In the genomic region with DNA sequence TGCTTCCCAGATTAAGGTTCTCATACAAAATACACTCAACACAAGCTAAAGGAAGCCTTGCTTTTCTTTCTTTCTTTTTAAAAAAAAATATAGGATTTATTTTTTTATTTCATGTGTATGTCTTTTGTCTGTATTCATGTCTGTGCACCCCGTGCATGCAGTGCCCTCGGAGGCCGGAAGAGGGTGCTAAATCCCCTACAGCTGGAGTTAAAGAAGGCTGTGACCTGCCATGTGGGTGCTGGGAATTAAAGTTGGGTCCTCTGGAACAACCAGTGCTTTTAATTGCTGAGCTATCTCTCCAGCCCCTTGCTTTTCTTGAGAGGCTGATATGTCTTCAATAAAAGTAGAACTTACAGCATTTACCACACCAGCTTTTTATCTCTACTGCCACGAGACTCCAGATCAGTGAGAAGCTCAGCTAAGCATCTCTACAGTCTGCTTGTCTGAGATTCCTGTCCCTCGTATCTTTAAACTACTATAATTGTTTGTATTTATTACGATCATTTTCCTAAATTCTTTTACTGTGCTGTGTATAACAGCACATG, we compare ENCODE assay signal across 19 mouse cellular contexts. TPM values are rescaled to one million over a fixed set of nuclear protein-coding genes. Genes with fewer than 3 reads are reported as not detected.
DNase-seq lines count a peak whose midpoint lies in the region; TF ChIP-seq lines count a peak whose summit lies in the region.
"Had no signal": no experiment of that assay in that cellular context is flagged by ENCODE, and none has a peak within 500 bp of the region (broad histone marks: within the 10 kb centered on the region; RNA-seq: fewer than 3 reads in every experiment).

No protein-coding gene starts in this region.

- peaks cover 29% of the 10 kb centered on the region for H3K4me1 ChIP-seq in E14TG2a.4 (replicated peaks; ENCODE audit: low read depth, low read length)

- H3K27me3 ChIP-seq in E14TG2a.4 (ENCODE audit: insufficient read depth, low read length), result no peaks in the 10 kb centered on the region
- H3K27me3 ChIP-seq: embryonic facial prominence, embryonic 13.5 days; forebrain, embryonic 12.5 days; heart, embryonic 13.5 days; hindbrain, embryonic 12.5 days had no signal

- peak; percentile 2 for DNase-seq in adrenal gland, postnatal 14 days
- DNase-seq in adrenal gland, postnatal 25 days, result no peak
- DNase-seq in layer of hippocampus, adult 2 months (ENCODE audit: low spot score in 2 of 2), result no peak
- no peak for DNase-seq in layer of hippocampus, adult 9-10 months (ENCODE audit: low spot score)
- peak; percentile 47 for DNase-seq in ZHBTc4 (ENCODE audit: low read depth, low spot score)
- no peak for DNase-seq in kidney, postnatal 14 days
- DNase-seq: adrenal gland, postnatal 10 days; B cell, adult 2 months; cerebellum, adult 18-20 months; cerebellum, adult 9-11 months; cerebellum, postnatal 36 days; gastrocnemius, postnatal 25 days; heart, postnatal 4 days had no signal

- peak; percentile 26; the same call in 1 of the 2 replicates for TF ChIP-seq CTCF in layer of hippocampus, adult 2 months (conservative IDR thresholded peaks at IDR 0.05)
- TF ChIP-seq CTCF in E14TG2a.4 (conservative IDR thresholded peaks at IDR 0.05; ENCODE audit: low read length), result peak; percentile 54

- H3K36me3 ChIP-seq in E14TG2a.4 (ENCODE audit: insufficient read depth, low read length), result no peaks in the 10 kb centered on the region
- H3K36me3 ChIP-seq: embryonic facial prominence, embryonic 13.5 days; forebrain, embryonic 12.5 days; heart, embryonic 13.5 days; hindbrain, embryonic 12.5 days had no signal

- no peak overlapping the region for H3K27ac ChIP-seq in layer of hippocampus, adult 2 months
- H3K27ac ChIP-seq: embryonic facial prominence, embryonic 13.5 days; forebrain, embryonic 12.5 days; heart, embryonic 13.5 days; hindbrain, embryonic 12.5 days; hindbrain, postnatal 0 days had no signal

- H3K4me3 ChIP-seq in layer of hippocampus, adult 2 months, result no peak overlapping the region
- H3K4me3 ChIP-seq in E14TG2a.4 (replicated peaks; ENCODE audit: low read length), result no peak overlapping the region
- H3K4me3 ChIP-seq: embryonic facial prominence, embryonic 13.5 days; forebrain, embryonic 12.5 days; heart, embryonic 13.5 days; hindbrain, embryonic 12.5 days had no signal

- H3K9me3 ChIP-seq in E14TG2a.4 (ENCODE audit: low read length), result no peaks in the 10 kb centered on the region
- H3K9me3 ChIP-seq: embryonic facial prominence, embryonic 13.5 days; forebrain, embryonic 12.5 days; heart, embryonic 13.5 days; hindbrain, embryonic 12.5 days had no signal

RNA-seq across cellular contexts. Expression of a gene that starts 24.4 kb away (rescaled TPM):
- 2.3 and 3.0 TPM in 2 replicates for total RNA-seq in adrenal gland, postnatal 14 days (2021)
- total RNA-seq in adrenal gland, postnatal 25 days (2021), result 5.3 and 7.8 TPM in 2 replicates
- total RNA-seq in layer of hippocampus, adult 2 months (2021), result 1 to 10 TPM; 2.8 TPM

RNA-seq across cellular contexts. Expression of a gene that starts 25.2 kb away (rescaled TPM):
- total RNA-seq in adrenal gland, postnatal 14 days (2021), result 92.5 and 104 TPM in 2 replicates
- 137 TPM in 2 replicates for total RNA-seq in adrenal gland, postnatal 25 days (2021)
- 10 to 100 TPM; 55.9 to 59.9 TPM for total RNA-seq in layer of hippocampus, adult 2 months (2021)

Comparison
In these comparisons a context has a peak if more than half of its experiments do, and no peak if none do; other contexts are left out.
1. DNase-seq: peak in adrenal gland, postnatal 14 days (single experiment) and ZHBTc4 (single experiment); none in adrenal gland, postnatal 25 days (single experiment), layer of hippocampus, adult 2 months (0 of 2), layer of hippocampus, adult 9-10 months (single experiment) and kidney, postnatal 14 days (single experiment).